Mouse (Mus musculus) layer of hippocampus, adult 2 months (tissue): Measurements from ENCODE around the gene Nfib. TPM values are rescaled to one million over a fixed set of nuclear protein-coding genes. Genes with fewer than 3 reads are reported as not detected.
A peak's percentile ranks its signal among the peaks of the same experiment; 100 is the strongest.

Source experiments
- DNase-seq, 2 experiments: peaks; one replicate each; pipeline ENCODE4 v3.0.0; 2022; ENCODE audit warnings: low spot score in 2 of 2
- H3K27ac ChIP-seq: fragments of 200-600 bp; 2 replicates; pipeline ENCODE4 v1.8.1; 2022
- H3K4me3 ChIP-seq: fragments of 200-600 bp; 2 replicates; pipeline ENCODE4 v1.8.1; 2022; ENCODE audit warnings: mild to moderate bottlenecking
- CTCF ChIP-seq: fragments of 200-600 bp; conservative IDR thresholded peaks from 2 replicates; pipeline ENCODE4 v1.8.1; 2022; ENCODE audit warnings: antibody characterized with exemption, mild to moderate bottlenecking, moderate library complexity
- total RNA-seq, 2 experiments: library from RNA; stranded (reverse); gene quantifications; 2 replicates each; pipeline ENCODE4 v1.2.3; 2021

The Nfib gene
- total RNA-seq, 2 experiments from 2014 or later: 174 to 186 TPM

DNA sequence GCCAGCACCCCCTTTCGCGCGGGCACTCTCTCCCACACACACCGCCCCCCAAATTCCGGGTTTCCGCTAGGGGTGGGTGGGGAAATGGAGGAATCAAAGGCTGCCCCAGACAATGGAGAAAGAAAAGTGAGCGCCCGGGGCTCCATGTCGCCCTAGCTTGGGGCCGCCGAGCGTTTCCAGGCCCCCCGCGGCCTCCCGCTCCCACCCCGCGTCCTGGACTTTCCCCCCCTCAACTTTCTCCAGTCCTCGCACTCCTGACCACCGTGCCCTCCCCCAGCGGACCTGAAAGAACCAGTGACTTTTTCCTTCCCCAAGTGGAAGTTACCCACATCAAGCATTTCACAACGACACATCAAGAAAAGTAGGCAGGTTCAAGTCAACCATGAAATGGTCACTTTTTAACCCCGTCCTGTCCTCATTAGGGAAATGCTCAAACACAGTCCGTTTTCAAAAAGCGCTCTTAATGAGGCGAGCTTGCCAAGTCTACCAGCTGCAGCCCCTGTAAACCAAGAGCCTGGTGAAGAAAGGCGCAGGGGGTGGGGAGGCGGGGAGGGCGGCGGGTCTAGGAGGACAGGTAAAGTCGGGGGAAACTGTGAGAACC lies 198.7 kb downstream of the Nfib start:
- TF ChIP-seq CTCF: no peak

GRCm38 (mm10) chr4:82506081-82506730 lies 199.3 kb downstream of the Nfib start:
- DNase-seq: peak; percentile 88 to 92
- peak; percentile 22; the same call in 1 of the 2 replicates for TF ChIP-seq CTCF
- peak overlapping the region; percentile 98 for H3K27ac ChIP-seq
- H3K4me3 ChIP-seq: peak overlapping the region; percentile 95

More for the DNA sequence above, 198.7 kb downstream of the Nfib start:
- H3K4me3 ChIP-seq: peak overlapping the region; percentile 95
- H3K27ac ChIP-seq: peak overlapping the region; percentile 98
- peak in 1 of 2 experiments; percentile 67 for DNase-seq

DNA sequence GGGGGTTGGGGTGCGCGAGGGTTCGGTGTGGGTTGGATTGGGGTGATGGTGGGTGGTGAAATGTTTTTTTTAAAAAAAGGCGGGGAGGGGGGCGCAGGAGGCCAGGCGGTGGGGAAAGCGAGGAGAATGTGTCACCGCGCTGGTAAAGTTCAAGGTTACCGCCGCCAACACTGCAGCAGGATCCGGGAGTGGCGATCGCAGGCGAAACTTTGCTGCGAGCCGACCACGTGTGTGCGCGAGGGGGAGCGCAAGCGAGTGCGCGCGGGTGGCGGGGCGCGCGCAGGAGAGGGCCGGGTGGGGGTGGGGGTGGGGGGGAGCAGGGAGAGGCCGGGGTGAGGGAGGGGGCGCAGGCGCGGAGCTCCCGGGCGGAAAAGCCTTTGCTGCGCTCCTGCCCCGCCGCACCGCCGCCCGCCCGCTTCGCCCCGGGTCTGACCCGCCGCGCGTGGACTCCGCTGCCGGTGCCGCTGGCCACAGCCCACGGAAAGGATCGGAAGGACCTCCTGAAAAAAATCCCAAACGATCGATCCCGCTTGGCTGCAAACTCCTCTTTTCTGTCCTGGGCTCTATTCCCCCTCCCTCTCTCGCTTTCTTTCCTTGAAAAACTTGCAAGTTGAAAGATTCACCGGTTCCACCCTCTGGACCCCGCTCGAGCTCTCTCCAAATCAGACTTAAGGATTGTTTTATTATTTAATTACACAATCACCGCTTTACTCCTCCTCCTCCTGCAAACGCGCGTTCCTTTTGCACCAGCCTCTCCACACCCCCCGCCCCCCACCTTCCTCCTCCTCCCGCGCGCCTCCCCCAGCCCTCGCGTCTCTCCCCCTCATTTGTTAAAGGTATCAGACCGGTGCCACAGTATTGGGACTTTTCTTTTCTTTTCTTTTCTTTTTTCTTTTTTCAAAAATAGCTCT lies 200.2 kb downstream of the Nfib start:
- peak overlapping the region; percentile 95 for H3K4me3 ChIP-seq
- peak overlapping the region; percentile 98 for H3K27ac ChIP-seq
- TF ChIP-seq CTCF: no peak
- DNase-seq: peak; percentile 56 to 71

DNA sequence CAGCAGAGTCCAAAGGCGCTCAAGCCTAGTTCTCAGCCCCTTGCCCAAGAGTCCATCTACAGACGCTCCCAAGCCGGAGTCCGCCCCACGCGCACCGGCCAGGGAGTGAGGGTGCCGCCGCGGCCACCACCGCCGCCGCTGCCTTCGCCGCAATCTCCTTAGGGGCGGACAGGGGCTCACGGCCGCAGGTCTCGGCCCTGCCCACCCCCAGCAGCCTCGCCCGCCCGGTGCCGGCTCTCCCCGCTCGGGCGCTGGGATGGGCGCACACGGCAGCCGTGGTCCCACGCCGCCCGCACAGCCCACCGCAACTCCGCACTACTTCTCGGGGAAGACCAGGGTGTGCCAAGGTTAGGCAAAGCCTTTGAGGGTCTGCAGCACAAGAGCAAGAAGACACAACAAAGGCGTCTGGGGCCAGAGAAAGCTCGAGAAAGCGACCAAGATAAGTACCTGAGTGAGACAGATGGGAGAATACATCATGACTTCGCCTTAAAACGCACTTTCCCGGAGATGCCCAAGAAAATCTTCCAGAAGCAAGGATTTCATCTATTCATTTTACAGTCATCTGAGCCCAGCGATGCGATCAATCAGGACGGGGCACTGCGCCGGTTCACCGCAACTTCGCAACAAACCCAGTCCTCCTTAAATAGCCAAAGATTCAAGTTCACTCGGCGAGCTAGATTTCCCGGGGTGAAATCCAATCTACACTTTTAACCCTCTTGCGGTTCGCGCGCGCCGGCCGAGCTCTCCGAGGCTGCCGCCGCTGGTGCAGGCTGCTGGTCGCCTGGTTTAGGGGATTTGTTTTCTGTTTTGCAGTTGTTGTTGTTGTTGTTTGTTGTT lies 201.0 kb downstream of the Nfib start:
- Histone ChIP-seq H3K27ac (peak overlapping the region; percentile 98), H3K4me3 (peak overlapping the region; percentile 95)
- no peak for DNase-seq
- TF ChIP-seq CTCF: no peak

DNA sequence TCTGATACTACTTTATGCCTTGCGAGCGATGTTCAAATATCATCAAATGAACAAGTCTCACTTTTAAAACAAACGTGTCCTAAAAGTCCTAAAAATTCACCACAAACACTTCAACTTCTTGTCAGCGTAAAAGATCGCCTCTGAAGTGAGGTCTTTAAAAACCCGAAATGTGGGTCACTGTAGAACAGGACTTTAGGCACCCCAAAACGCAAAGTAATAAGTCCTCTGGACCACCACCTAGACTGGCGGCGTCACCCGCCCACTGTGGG lies 201.6 kb downstream of the Nfib start:
- DNase-seq: no peak
- H3K4me3 ChIP-seq: peak overlapping the region; percentile 95
- H3K27ac ChIP-seq: peak overlapping the region; percentile 98
- TF ChIP-seq CTCF: no peak

DNA sequence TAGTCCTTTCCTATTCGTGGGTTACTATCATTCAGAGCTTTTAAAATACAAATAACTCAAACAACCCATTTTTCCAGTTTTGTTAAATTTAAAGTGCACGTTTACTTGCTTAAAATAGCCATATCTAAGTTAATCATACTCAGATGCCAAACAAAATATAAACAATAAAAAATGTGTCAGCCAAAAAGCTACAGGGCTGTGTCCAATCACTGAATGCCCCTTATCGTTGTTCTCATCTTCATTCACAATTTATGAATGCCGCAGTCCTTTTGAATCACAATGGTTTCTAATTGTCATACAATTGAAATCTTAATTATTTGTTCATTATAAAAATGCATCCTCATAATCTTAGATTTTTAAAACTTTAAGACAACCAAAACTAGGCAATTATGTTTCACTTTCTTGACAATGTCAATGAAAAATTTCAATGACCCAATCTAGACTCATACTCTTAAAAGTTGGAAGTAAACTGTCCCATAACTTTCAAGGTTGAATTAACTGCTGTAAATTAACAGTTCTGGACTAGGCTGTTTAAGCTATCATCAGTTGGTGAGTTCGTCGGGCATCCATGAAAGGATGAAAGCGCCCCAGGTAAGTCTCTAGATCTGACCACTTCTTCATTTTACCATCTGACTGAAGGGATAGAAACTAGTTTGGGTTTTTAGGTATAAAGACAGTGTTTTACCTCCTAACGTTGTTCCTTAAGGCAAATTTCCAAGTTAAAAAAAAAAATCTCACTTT lies 202.1 kb downstream of the Nfib start:
- no peak for TF ChIP-seq CTCF
- peak overlapping the region; percentile 95 for H3K4me3 ChIP-seq
- DNase-seq: no peak
- peak overlapping the region; percentile 98 for H3K27ac ChIP-seq

- no peak for DNase-seq
- Histone ChIP-seq H3K4me3 (peak overlapping the region; percentile 95), H3K27ac (peak overlapping the region; percentile 98)
- TF ChIP-seq CTCF: no peak
Observed at GRCm38 (mm10) chr4:82502611-82503010, 202.9 kb downstream of the Nfib start.

- TF ChIP-seq CTCF: no peak
- peak overlapping the region; percentile 95 for H3K4me3 ChIP-seq
- DNase-seq: no peak
- H3K27ac ChIP-seq: peak overlapping the region; percentile 98
Observed at GRCm38 (mm10) chr4:82502012-82502411, 203.5 kb downstream of the Nfib start.

DNA sequence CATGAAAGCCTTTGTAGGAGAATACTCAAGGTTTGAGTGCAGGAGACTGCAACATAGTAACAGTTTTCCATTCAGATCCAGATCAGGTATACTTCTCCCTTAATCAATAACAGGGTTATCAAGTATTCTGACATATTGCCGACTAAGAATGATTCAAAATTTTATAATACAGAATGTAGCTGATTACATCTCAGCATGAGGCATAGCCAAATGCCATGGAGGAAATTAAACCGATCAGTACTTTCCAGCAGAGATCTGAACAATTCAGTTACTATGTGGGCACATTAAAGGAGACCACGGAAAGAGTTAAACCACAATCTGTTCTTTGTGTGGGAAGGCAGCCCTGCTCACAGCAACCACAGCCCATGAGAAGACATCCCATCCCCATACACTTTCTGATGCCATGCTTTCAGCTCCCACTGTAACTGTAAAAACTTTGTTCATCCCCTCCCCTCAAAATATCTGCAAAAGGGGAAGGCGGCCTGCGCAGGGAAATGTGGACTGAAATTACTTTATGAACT lies 204.9 kb downstream of the Nfib start:
- H3K27ac ChIP-seq: peak overlapping the region; percentile 98
- peak overlapping the region; percentile 95 for H3K4me3 ChIP-seq
- no peak for TF ChIP-seq CTCF
- DNase-seq: no peak

GRCm38 (mm10) chr4:82499725-82500577 lies 205.6 kb downstream of the Nfib start:
- H3K4me3 ChIP-seq: peak overlapping the region; percentile 95
- no peak for DNase-seq
- no peak for TF ChIP-seq CTCF
- H3K27ac ChIP-seq: peak overlapping the region; percentile 98

DNA sequence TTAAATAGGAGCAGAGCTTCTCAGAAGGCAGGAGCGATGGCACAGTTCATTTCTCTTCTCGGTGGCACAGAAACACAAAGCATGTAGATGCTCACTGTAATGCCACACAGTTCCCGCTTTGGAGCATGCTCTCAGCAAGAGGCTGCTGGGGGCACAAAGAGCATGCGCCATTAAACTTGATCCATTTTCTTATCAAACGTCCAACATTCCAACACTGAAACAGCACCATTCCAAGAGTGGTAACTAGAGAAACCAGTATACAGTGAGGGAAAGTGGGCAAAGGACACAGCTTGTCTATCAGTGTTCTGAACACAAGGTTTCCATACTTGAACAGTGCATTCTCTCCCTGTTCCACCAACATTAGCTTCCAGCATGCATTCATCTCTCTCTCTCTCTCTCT lies 206.3 kb downstream of the Nfib start:
- Histone ChIP-seq H3K4me3 (peak overlapping the region; percentile 55), H3K27ac (peak overlapping the region; percentile 98)
- TF ChIP-seq CTCF: no peak
- peak in 1 of 2 experiments; percentile 46 for DNase-seq
